Mouse (Mus musculus) activated CD4-positive, CD25-positive, alpha-beta regulatory T cell, adult 4 months (primary cell): ENCODE results near the gene Lrmda. TPM values are rescaled to one million over a fixed set of nuclear protein-coding genes. Genes with fewer than 3 reads are reported as not detected.

ENCODE experiments used
- ATAC-seq: one replicate; pipeline ENCODE4 v1.8.0; 2017
- polyA plus RNA-seq, 2 experiments: library from polyadenylated mRNA; unstranded; fragments of 100-300 nt; shearing (Covaris generic); gene quantifications; one replicate each; pipeline ENCODE4 v1.2.1; 2017

The Lrmda gene
- polyA plus RNA-seq, 2 experiments from 2014 or later: not detected

- no peak for ATAC-seq
Observed at GRCm38 (mm10) chr14:22598638-22599037, 579.1 kb downstream of the Lrmda start.

GRCm38 (mm10) chr14:22600166-22600565 lies 580.7 kb downstream of the Lrmda start:
- no peak for ATAC-seq

GRCm38 (mm10) chr14:22602308-22602707 lies 582.8 kb downstream of the Lrmda start:
- no peak for ATAC-seq

GRCm38 (mm10) chr14:22608599-22608998 lies 589.1 kb downstream of the Lrmda start:
- no peak for ATAC-seq

- ATAC-seq: no peak
Observed at GRCm38 (mm10) chr14:22609261-22610245, 590.0 kb downstream of the Lrmda start.

- no peak for ATAC-seq
Observed at GRCm38 (mm10) chr14:22611011-22611410, 591.5 kb downstream of the Lrmda start.

- no peak for ATAC-seq
Observed at GRCm38 (mm10) chr14:22620191-22620590, 600.7 kb downstream of the Lrmda start.

- ATAC-seq: no peak
Observed at GRCm38 (mm10) chr14:22621941-22622340, 602.4 kb downstream of the Lrmda start.

GRCm38 (mm10) chr14:22627105-22627829 lies 607.8 kb downstream of the Lrmda start:
- no peak for ATAC-seq

- no peak for ATAC-seq
Observed at GRCm38 (mm10) chr14:22630361-22630867, 610.9 kb downstream of the Lrmda start.

- ATAC-seq: no peak
Observed at GRCm38 (mm10) chr14:22633612-22634011, 614.1 kb downstream of the Lrmda start.

GRCm38 (mm10) chr14:22643494-22643893 lies 624.0 kb downstream of the Lrmda start:
- ATAC-seq: no peak

GRCm38 (mm10) chr14:22647879-22648611 lies 628.5 kb downstream of the Lrmda start:
- no peak for ATAC-seq

- ATAC-seq: no peak
Observed at GRCm38 (mm10) chr14:22649411-22649911, 629.9 kb downstream of the Lrmda start.

GRCm38 (mm10) chr14:22649985-22650984 lies 630.8 kb downstream of the Lrmda start:
- no peak for ATAC-seq

- no peak for ATAC-seq
Observed at GRCm38 (mm10) chr14:22651131-22651952, 631.8 kb downstream of the Lrmda start.

GRCm38 (mm10) chr14:22662496-22662895 lies 643.0 kb downstream of the Lrmda start:
- ATAC-seq: no peak

GRCm38 (mm10) chr14:22666437-22666836 lies 646.9 kb downstream of the Lrmda start:
- ATAC-seq: no peak

GRCm38 (mm10) chr14:22668302-22668701 lies 648.8 kb downstream of the Lrmda start:
- ATAC-seq: no peak

- ATAC-seq: no peak
Observed at GRCm38 (mm10) chr14:22668711-22669110, 649.2 kb downstream of the Lrmda start.
